Mouse (Mus musculus) liver, embryonic 15.5 days (tissue): Measurements from ENCODE around the gene Mapk3. TPM values are rescaled to one million over a fixed set of nuclear protein-coding genes. Genes with fewer than 3 reads are reported as not detected.
"Not testable (repeated sequence)": the region's sequence is repeated elsewhere in the genome, so short reads cannot be mapped to it uniquely, and the experiment has no call there.

Experiments used
- ATAC-seq: fragments of 200-750 bp; cut with Nextera tagmentation; 2 replicates; pipeline ENCODE4 v1.8.0; 2017; ENCODE audit warnings: moderate number of reproducible peaks, mild to moderate bottlenecking, moderate library complexity; ENCODE audit not compliant: insufficient read depth
- H3K27ac ChIP-seq: fragments of 300-500 bp; sonication (generic); replicated peaks from 2 replicates; pipeline ENCODE4 v1.5.1; 2015; ENCODE audit warnings: mild to moderate bottlenecking, inconsistent platforms
- H3K27me3 ChIP-seq: fragments of 300-500 bp; sonication (generic); 2 replicates; pipeline ENCODE4 v1.6.1; 2015; ENCODE audit warnings: mild to moderate bottlenecking, inconsistent platforms
- H3K36me3 ChIP-seq: fragments of 300-500 bp; sonication (generic); replicated peaks from 2 replicates; pipeline ENCODE4 v1.6.1; 2015; ENCODE audit warnings: moderate library complexity, mild to moderate bottlenecking, inconsistent platforms
- H3K4me1 ChIP-seq: fragments of 300-500 bp; sonication (generic); replicated peaks from 2 replicates; pipeline ENCODE4 v1.6.1; 2015; ENCODE audit warnings: inconsistent platforms
- H3K4me2 ChIP-seq: fragments of 300-500 bp; sonication (generic); 2 replicates; pipeline ENCODE4 v1.6.1; 2015; ENCODE audit warnings: moderate library complexity, mild to moderate bottlenecking, inconsistent platforms
- H3K4me3 ChIP-seq: fragments of 300-500 bp; sonication (generic); replicated peaks from 2 replicates; pipeline ENCODE4 v1.5.1; 2015; ENCODE audit warnings: mild to moderate bottlenecking, inconsistent platforms
- H3K9ac ChIP-seq: fragments of 300-500 bp; sonication (generic); 2 replicates; pipeline ENCODE4 v1.6.1; 2015; ENCODE audit warnings: moderate library complexity, mild to moderate bottlenecking, inconsistent platforms
- H3K9me3 ChIP-seq: fragments of 300-500 bp; sonication (generic); replicated peaks from 2 replicates; pipeline ENCODE4 v1.6.1; 2016; ENCODE audit warnings: inconsistent platforms
- WGBS: fragments of 180-500 bp; shearing (Covaris S2); methylation state at CpG from one replicate; pipeline ENCODE4 v1.1.7; 2015; ENCODE audit warnings: mixed read lengths; ENCODE audit not compliant: insufficient replicate concordance; 5-methylcytosine and 5-hydroxymethylcytosine counted together
- polyA plus RNA-seq: library from polyadenylated mRNA; unstranded; fragments of >200 nt; fragmentation: Nextera tagmentation; extraction: Ambion mirVana; gene quantifications from 2 replicates; pipeline ENCODE4 v1.2.1, GENCODE M21; 2015

Mapk3 gene
- polyA plus RNA-seq, 1 experiment from 2014 or later: 20.0 TPM

DNA sequence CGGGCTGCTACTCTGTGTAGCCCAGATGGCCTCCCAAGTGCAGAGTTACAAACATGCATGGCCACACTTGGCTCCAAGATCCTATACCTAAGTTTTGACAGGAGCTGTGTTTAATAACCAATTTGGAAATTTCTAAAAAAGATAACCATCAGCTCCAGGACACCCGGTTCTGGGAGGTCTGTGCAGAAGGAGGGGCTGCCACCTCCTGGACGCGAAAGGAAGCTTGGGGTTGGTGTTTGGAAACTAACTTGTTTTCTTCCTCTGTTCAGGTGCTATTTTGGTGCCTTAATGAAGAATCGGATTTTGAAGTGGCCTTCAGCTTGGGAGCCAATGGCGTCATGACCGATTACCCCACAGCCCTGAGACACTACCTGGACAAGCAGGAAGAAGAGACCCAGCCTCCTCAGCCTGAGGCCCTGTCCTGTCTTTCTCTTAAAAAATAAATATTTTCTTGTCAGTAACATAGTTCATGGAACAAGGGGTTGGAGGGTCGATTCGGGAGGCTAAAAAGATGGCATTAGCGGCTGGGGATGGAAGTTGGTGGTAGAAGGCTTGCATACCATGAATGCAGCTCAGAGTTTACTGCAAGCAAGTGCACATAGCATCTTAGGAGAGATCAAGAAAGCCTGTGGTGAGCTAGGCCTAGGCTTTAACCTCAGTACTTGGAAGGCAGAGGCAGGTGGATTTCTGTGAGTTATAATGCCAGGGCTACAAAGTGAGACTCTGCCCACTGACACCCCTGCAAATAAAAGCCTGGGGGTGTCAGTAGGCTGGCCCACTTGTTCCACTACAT, 16.0 kb downstream of the Mapk3 start:
- Histone ChIP-seq H3K9me3 (no peaks in the 10 kb centered on the region), H3K4me2 (peak overlapping the region; percentile 93), H3K9ac (no peak overlapping the region), H3K4me3 (no peak overlapping the region), H3K4me1 (peaks cover 71% of the 10 kb centered on the region), H3K27me3 (no peaks in the 10 kb centered on the region), H3K36me3 (peaks cover 25% of the 10 kb centered on the region), H3K27ac (0 out of 2 replicates have a peak overlapping the region, but pooled peaks have one; percentile 39)
- no peak for ATAC-seq
- WGBS: 69% methylated on average over 10 of the region's 10 CpGs

- Histone ChIP-seq H3K36me3 (peaks cover 25% of the 10 kb centered on the region), H3K4me2 (peak overlapping the region; percentile 93), H3K9me3 (no peaks in the 10 kb centered on the region), H3K4me1 (peaks cover 74% of the 10 kb centered on the region), H3K4me3 (peak overlapping the region; percentile 87; the same call in 1 of the 2 replicates), H3K27ac (peak overlapping the region; percentile 87), H3K9ac (no peak overlapping the region), H3K27me3 (no peaks in the 10 kb centered on the region)
- WGBS: 69% methylated on average over 3 of the region's 3 CpGs
- no peak for ATAC-seq
Observed at GRCm38 (mm10) chr7:126775978-126776234, 16.5 kb downstream of the Mapk3 start.

DNA sequence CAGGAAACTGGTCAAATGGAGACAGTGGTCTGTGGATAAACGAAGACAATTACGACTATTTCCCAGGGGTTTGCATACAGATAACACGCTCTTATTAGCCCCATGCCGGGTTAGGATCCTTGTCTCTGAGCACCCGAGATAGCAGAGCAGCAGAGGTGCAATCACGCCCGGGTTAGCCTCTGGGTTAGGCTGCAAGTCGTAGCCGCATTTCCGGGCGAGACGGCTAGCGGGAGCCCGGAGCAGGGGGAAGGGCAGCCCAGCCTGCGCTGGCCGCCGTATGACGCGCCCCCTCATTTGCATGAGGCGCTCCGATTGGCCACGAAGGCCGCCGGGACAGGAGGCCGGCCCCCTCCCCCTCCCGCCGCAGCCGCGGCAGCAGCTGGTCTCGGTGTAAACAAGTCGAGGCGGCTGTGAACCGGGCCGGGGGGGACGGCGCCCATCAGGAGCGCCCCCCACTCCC, 17.2 kb downstream of the Mapk3 start, which contains the start of gene Ypel3:
TSS of gene Ypel3 (plus strand) at position 358 of the 460 bp plus-strand sequence.
- ATAC-seq: peak; percentile 91
- Histone ChIP-seq H3K36me3 (peaks cover 22% of the 10 kb centered on the region), H3K27me3 (no peaks in the 10 kb centered on the region), H3K4me1 (peaks cover 77% of the 10 kb centered on the region), H3K27ac (peak within 1 kb of the TSS; percentile 97), H3K4me2 (peak within 1 kb of the TSS; percentile 93), H3K9ac (peak within 1 kb of the TSS; percentile 100), H3K9me3 (no peaks in the 10 kb centered on the region), H3K4me3 (peak within 1 kb of the TSS; percentile 87)
- WGBS: under 1% methylated on average over 36 of the region's 37 CpGs

DNA sequence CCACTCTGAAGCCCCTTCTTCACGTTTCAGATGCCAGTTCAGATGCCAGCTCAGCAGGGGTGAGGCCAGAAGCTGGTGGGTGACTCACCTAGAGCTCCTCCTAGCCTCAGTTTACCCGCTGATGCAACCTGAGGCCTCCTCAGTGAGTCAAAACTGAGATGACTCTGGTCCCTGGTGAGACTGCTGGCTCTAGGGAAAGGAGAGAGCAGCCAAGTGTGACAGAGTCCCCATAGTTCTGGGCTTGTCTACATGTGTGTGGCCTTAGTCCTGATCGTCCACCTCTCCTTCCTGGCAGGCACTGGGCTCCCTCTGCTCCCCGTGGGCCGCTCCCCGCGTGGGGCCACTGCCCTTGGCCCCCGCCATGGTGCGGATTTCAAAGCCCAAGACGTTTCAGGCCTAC, 18.1 kb downstream of the Mapk3 start:
- Histone ChIP-seq H3K27me3 (no peaks in the 10 kb centered on the region), H3K9me3 (no peaks in the 10 kb centered on the region), H3K4me3 (peak overlapping the region; percentile 87), H3K4me2 (peak overlapping the region; percentile 93), H3K9ac (peak overlapping the region; percentile 100), H3K36me3 (peaks cover 22% of the 10 kb centered on the region), H3K27ac (peak overlapping the region; percentile 97), H3K4me1 (peaks cover 85% of the 10 kb centered on the region)
- ATAC-seq: no peak
- 66% methylated on average over 10 of the region's 10 CpGs for WGBS

GRCm38 (mm10) chr7:126778147-126778546, 18.7 kb downstream of the Mapk3 start:
- ATAC-seq: no peak
- H3K4me1 ChIP-seq: peaks cover 92% of the 10 kb centered on the region
- H3K4me3 ChIP-seq: peak overlapping the region; percentile 87
- WGBS: 97% methylated on average over 3 of the region's 3 CpGs
- peak overlapping the region; percentile 100; the same call in 1 of the 2 replicates for H3K9ac ChIP-seq
- no peaks in the 10 kb centered on the region for H3K9me3 ChIP-seq
- peak overlapping the region; percentile 93 for H3K4me2 ChIP-seq
- H3K36me3 ChIP-seq: peaks cover 26% of the 10 kb centered on the region
- H3K27ac ChIP-seq: 0 out of 2 replicates have a peak overlapping the region, but pooled peaks have one; percentile 1
- H3K27me3 ChIP-seq: no peaks in the 10 kb centered on the region

GRCm38 (mm10) chr7:126779101-126779500, 19.7 kb downstream of the Mapk3 start:
- peaks cover 84% of the 10 kb centered on the region for H3K4me1 ChIP-seq
- not testable (repeated sequence) for ATAC-seq, H3K4me3 ChIP-seq, H3K9ac ChIP-seq, H3K9me3 ChIP-seq, H3K27ac ChIP-seq, H3K27me3 ChIP-seq, H3K4me2 ChIP-seq
- 79% methylated on average over 7 of the region's 7 CpGs for WGBS
- H3K36me3 ChIP-seq: peaks cover 30% of the 10 kb centered on the region

GRCm38 (mm10) chr7:126779983-126780970, 20.9 kb downstream of the Mapk3 start:
- Histone ChIP-seq H3K36me3 (peaks cover 42% of the 10 kb centered on the region), H3K4me3 (peak overlapping the region; percentile 55), H3K9me3 (no peaks in the 10 kb centered on the region), H3K27ac (peak overlapping the region; percentile 48; the same call in 1 of the 2 replicates), H3K9ac (peak overlapping the region; percentile 50), H3K4me2 (peak overlapping the region; percentile 86), H3K27me3 (no peaks in the 10 kb centered on the region), H3K4me1 (peaks cover 73% of the 10 kb centered on the region)
- peak; percentile 13; the same call in 1 of the 2 replicates for ATAC-seq
- under 1% methylated on average over 21 of the region's 21 CpGs for WGBS

GRCm38 (mm10) chr7:126780971-126781635, 21.7 kb downstream of the Mapk3 start, which contains the start of gene Tbx6:
Tbx6 (plus strand) TSS chr7:126781483.
- H3K4me3 ChIP-seq: peak within 1 kb of the TSS; percentile 55
- peak within 1 kb of the TSS; percentile 48 for H3K27ac ChIP-seq
- no peaks in the 10 kb centered on the region for H3K27me3 ChIP-seq
- H3K4me1 ChIP-seq: peaks cover 65% of the 10 kb centered on the region
- H3K9me3 ChIP-seq: no peaks in the 10 kb centered on the region
- no peak for ATAC-seq
- H3K9ac ChIP-seq: peak within 1 kb of the TSS; percentile 50
- peaks cover 50% of the 10 kb centered on the region for H3K36me3 ChIP-seq
- peak within 1 kb of the TSS; percentile 86 for H3K4me2 ChIP-seq
- WGBS: 20% methylated on average over 22 of the region's 22 CpGs

DNA sequence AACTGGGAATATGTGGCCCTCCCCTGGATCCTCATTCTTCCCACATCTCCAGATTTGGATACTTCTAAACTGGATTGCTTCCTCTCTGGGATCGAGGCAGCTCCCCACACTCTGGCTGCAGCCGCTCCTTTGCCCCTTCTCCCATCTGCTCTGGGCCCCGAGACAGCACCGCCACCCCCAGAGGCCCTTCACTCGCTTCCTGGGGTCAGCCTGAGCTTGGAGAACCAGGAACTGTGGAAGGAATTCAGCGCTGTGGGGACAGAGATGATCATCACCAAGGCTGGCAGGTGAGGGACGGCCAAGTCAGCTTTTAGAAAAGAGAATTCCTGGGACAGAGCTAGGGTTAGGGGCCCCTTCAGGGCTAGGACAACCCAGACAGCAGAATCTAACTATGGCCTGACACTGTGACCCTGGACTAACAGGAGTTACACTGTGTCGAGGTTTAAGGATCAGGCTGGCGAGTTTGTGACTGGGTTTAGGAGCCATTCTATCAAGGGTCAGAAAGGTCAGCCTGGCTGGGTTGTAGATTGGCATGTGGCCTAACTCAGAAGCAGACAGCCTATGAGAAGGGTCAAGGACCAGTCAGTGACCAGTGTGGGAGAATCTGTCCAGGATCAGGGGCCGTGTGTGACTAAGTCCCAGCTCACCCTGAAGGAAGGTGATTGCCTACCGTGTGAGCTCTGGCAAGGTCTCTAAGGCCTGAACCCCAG, 22.4 kb downstream of the Mapk3 start:
- H3K27me3 ChIP-seq: no peaks in the 10 kb centered on the region
- peaks cover 57% of the 10 kb centered on the region for H3K36me3 ChIP-seq
- 56% methylated on average over 11 of the region's 11 CpGs for WGBS
- H3K4me2 ChIP-seq: no peak overlapping the region
- peaks cover 60% of the 10 kb centered on the region for H3K4me1 ChIP-seq
- no peaks in the 10 kb centered on the region for H3K9me3 ChIP-seq
- H3K27ac ChIP-seq: peak overlapping the region; percentile 42
- H3K4me3 ChIP-seq: no peak overlapping the region
- no peak overlapping the region for H3K9ac ChIP-seq
- ATAC-seq: no peak

GRCm38 (mm10) chr7:126782693-126783092, 23.3 kb downstream of the Mapk3 start:
- 0 out of 2 replicates have a peak overlapping the region, but pooled peaks have one; percentile 42 for H3K27ac ChIP-seq
- no peak for ATAC-seq
- no peak overlapping the region for H3K4me3 ChIP-seq
- no peak overlapping the region for H3K9ac ChIP-seq
- H3K27me3 ChIP-seq: no peaks in the 10 kb centered on the region
- H3K9me3 ChIP-seq: no peaks in the 10 kb centered on the region
- 77% methylated on average over 13 of the region's 13 CpGs for WGBS
- peaks cover 66% of the 10 kb centered on the region for H3K36me3 ChIP-seq
- no peak overlapping the region for H3K4me2 ChIP-seq
- peaks cover 51% of the 10 kb centered on the region for H3K4me1 ChIP-seq
